ENCODE assay signal across 7 mouse cellular contexts in the genomic region with DNA sequence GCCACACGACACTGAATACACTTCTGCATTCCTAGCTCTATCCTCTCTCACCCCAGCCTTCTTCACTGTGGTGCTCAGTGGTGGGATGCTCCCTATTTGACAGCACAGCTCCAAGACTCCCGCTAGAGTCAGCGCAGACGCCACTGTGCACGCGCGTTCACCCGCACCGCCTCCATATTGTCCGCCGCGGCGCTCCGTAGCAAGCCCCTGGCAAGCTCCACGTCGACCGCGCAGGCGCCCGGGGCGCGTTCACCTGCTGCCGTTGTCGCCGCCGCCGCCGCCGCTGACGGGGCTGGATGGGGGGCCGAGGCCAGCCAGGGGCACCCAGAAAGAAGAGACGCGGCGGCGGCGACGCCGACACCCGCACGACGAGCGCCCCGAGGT. TPM values are rescaled to one million over a fixed set of nuclear protein-coding genes. Genes with fewer than 3 reads are reported as not detected.
A peak's percentile ranks its signal among the peaks of the same experiment; 100 is the strongest.
DNase-seq lines count a peak whose midpoint lies in the region; ATAC-seq lines count a peak whose summit lies in the region.

Golga4 (plus strand) TSS at position 248 of the 384 bp plus-strand sequence.

- H3K4me2 ChIP-seq in embryonic facial prominence, embryonic 11.5 days (ENCODE audit: low read depth, low read length): peak within 1 kb of the TSS; percentile 93
- H3K4me2 ChIP-seq in midbrain, embryonic 11.5 days: peak within 1 kb of the TSS; percentile 99

- WGBS in embryonic facial prominence, embryonic 11.5 days: under 1% methylated on average over 33 of the region's 43 CpGs
- WGBS in midbrain, embryonic 11.5 days: under 1% methylated on average over 36 of the region's 43 CpGs

- 0 out of 2 replicates have a peak within 1 kb of the TSS, but pooled peaks have one; percentile 44 for H3K27ac ChIP-seq in embryonic facial prominence, embryonic 11.5 days (replicated peaks; ENCODE audit: low read depth, low read length)
- peak within 1 kb of the TSS; percentile 35; the same call in 1 of the 2 replicates for H3K27ac ChIP-seq in midbrain, embryonic 11.5 days (ENCODE audit: low read depth, low read length)

- no peaks in the 10 kb centered on the region for H3K4me1 ChIP-seq in embryonic facial prominence, embryonic 11.5 days (ENCODE audit: control insufficient read depth, insufficient read depth, low read length)
- peaks cover 18% of the 10 kb centered on the region for H3K4me1 ChIP-seq in midbrain, embryonic 11.5 days (ENCODE audit: control insufficient read depth, insufficient read depth, low read length)

- intact Hi-C loops in left cerebral cortex, postnatal 4 days (cut with DNase I): no loop called here

- H3K36me3 ChIP-seq in embryonic facial prominence, embryonic 11.5 days (replicated peaks; ENCODE audit: control insufficient read depth, insufficient read depth, low read depth, low read length): no peaks in the 10 kb centered on the region
- no peaks in the 10 kb centered on the region for H3K36me3 ChIP-seq in midbrain, embryonic 11.5 days (ENCODE audit: control insufficient read depth, insufficient read depth, low read length)

- peak; percentile 94 for DNase-seq in adrenal gland, postnatal 25 days
- DNase-seq in embryonic facial prominence, embryonic 11.5 days (ENCODE audit: low spot score): peak; percentile 92
- peak; percentile 83 for DNase-seq in kidney, adult 11 months
- peak; percentile 90 for DNase-seq in left cerebral cortex, postnatal 4 days
- peak; percentile 97 for DNase-seq in midbrain, embryonic 11.5 days (ENCODE audit: low spot score, missing footprints)
- peak; percentile 81 for DNase-seq in skeletal muscle tissue, adult 2 months (ENCODE audit: low read depth, low spot score)

- peak within 1 kb of the TSS; percentile 91 for H3K9ac ChIP-seq in embryonic facial prominence, embryonic 11.5 days (replicated peaks; ENCODE audit: low read length)
- H3K9ac ChIP-seq in midbrain, embryonic 11.5 days (ENCODE audit: low read length): peak within 1 kb of the TSS; percentile 94

- no peaks in the 10 kb centered on the region for H3K27me3 ChIP-seq in embryonic facial prominence, embryonic 11.5 days (ENCODE audit: control insufficient read depth, insufficient read depth, low read length)
- H3K27me3 ChIP-seq in midbrain, embryonic 11.5 days (ENCODE audit: control insufficient read depth, insufficient read depth, low read length): no peaks in the 10 kb centered on the region

- H3K9me3 ChIP-seq in embryonic facial prominence, embryonic 11.5 days (replicated peaks; ENCODE audit: control insufficient read depth, low read length): no peaks in the 10 kb centered on the region
- no peaks in the 10 kb centered on the region for H3K9me3 ChIP-seq in midbrain, embryonic 11.5 days (ENCODE audit: control insufficient read depth, low read length)

- ATAC-seq in embryonic facial prominence, embryonic 11.5 days (replicated peaks; ENCODE audit: insufficient number of reproducible peaks, low FRiP score, low TSS enrichment, low read depth): peak; percentile 91
- ATAC-seq in granulocyte monocyte progenitor cell, adult 5-6 weeks (replicated peaks; ENCODE audit: poor library complexity, severe bottlenecking): peak; percentile 91
- ATAC-seq in midbrain, embryonic 11.5 days (ENCODE audit: low FRiP score): peak; percentile 93

- H3K4me3 ChIP-seq in embryonic facial prominence, embryonic 11.5 days (ENCODE audit: low read depth, low read length): peak within 1 kb of the TSS; percentile 89
- H3K4me3 ChIP-seq in midbrain, embryonic 11.5 days (ENCODE audit: low read depth, low read length): peak within 1 kb of the TSS; percentile 94

RNA-seq across cellular contexts. Expression of gene Golga4, which starts in this region (rescaled TPM):
- total RNA-seq in adrenal gland, postnatal 25 days (2021): 119 and 150 TPM in 2 replicates
- polyA plus RNA-seq in embryonic facial prominence, embryonic 11.5 days (2014; fragmentation: Nextera tagmentation; extraction: Ambion mirVana): 43.7 and 50.6 TPM in 2 replicates
- 50.2 and 61.6 TPM in 2 replicates for total RNA-seq in granulocyte monocyte progenitor cell, adult 5-6 weeks (2014; fragmentation: Nextera tagmentation)
- 69.4 and 82.7 TPM in 2 replicates for total RNA-seq in granulocyte monocyte progenitor cell, adult 5-6 weeks (2017)
- 10 to 100 TPM; 79.6 to 81.9 TPM for total RNA-seq in left cerebral cortex, postnatal 4 days (2021)
- 48.5 and 48.7 TPM in 2 replicates for polyA plus RNA-seq in midbrain, embryonic 11.5 days (2014; fragmentation: Nextera tagmentation; extraction: Ambion mirVana)

Comparison
In these comparisons a context has a peak if more than half of its experiments do, and no peak if none do; other contexts are left out.
1. Peak in every context shown above with its lines: DNase-seq, ATAC-seq, H3K4me3 ChIP-seq and H3K27ac ChIP-seq.